Mouse (Mus musculus): ENCODE data around the gene Rrp36.

The Rrp36 gene

DNA sequence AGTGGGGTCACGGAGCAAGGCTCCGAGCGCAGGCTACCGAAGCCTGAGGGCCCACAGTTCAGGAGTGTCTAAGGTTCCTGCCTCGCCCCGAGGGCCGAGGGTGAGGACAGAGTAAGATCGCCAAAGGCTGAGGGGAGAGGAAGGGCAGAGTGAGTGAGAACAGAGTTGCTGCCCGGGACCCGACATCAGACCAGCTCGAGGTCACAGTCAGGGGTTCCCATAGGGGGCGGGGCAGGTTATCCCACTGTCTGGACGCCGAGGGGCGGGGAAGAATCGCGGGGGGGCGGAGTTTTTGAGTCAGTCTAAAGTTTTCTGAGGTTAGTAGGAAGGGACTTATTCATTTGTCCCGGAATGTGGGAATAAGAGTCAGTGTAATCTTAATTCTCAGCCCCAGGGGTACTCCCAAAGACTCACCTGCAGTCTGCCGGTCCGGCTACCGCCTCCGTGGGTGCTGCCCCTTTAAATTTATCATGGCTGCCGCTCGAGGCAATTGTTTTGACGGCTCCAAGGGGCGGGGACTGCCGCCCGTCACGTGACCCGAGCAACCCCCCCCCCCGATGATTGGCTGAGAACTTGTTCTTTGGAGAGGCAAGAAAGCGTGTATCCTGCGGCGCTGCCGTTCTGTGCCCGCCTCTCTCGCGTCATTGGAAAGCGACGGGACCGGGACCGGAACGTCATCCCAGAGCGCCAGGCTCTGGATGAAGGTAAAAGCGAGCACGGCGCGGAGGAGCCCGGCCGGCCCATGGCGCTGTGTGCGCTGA, 28.4 kb downstream of the Rrp36 start, which contains the start of the genes Klc4 and Mrpl2:
Klc4 (minus strand) TSS at position 462 of the 761 bp plus-strand sequence.
Mrpl2 (plus strand) TSS at position 669 of the 761 bp plus-strand sequence.
- DNase-seq: peak; percentile 100

DNA sequence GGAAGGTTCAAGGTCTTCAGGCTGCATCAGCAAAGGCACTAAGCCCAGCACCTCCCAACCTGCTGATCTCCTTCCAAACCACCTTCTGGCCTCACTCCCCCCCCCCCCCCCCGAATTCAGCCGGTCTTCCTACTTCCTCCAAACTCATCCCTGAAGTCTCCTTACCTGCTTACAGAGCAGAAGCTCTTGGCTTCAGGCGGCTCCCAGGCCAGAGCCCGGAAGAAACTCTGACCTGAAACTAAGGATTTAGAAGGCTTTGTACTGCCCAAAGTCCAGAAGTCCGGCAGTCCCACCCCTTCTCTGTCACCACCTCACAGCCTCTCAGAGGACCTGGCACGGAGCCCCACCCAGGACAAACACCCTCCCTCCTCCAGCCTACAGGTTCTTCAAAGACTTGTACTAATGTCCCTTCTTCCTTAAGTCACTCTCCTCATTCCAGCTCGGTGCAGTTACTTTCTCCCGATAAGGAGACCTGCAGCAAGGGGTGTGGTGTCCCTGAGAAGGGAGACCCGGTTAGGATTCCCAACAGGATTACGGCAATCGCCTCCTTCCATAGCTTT, 29.2 kb downstream of the Rrp36 start:
- peak; percentile 96 for DNase-seq

DNA sequence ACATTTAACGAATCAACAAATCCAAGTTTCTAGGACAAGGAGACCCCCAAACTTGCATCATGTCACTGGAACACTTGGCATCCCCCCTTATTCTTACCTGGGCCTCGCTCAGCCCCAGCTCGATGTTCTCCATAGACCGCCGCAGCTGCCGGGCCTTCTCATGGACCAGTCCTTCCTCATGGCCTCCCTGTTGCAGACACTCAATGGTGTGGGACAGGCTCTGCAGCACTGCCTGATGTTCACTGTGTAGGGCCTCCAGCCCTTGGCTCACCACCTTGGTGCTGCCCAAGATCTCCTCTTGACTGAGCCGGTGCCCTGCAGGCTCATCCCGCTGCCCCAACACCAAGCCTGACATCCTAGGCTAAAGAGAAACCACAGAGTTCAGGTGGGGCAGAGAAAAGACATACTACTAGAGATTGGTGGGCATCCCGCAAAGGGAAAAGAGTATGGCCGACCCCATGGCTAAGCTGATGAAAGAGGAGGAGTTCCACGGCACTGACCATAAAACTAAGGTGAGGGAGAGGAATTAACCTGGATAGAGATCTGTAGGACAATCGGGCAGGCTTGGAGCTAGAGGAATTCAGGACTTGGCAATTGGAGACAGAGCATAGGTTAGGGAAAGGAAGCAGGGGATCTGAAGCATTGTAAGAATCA, 29.9 kb downstream of the Rrp36 start:
- DNase-seq: peak; percentile 90

GRCm38 (mm10) chr17:46642060-46642459, 32.1 kb downstream of the Rrp36 start:
- peak; percentile 85 for DNase-seq

GRCm38 (mm10) chr17:46639929-46640328, 34.2 kb downstream of the Rrp36 start:
- DNase-seq: peak; percentile 91

- peak; percentile 96 for DNase-seq
These were observed 37.2 kb downstream of the Rrp36 start for GRCm38 (mm10) chr17:46636831-46637523.

DNA sequence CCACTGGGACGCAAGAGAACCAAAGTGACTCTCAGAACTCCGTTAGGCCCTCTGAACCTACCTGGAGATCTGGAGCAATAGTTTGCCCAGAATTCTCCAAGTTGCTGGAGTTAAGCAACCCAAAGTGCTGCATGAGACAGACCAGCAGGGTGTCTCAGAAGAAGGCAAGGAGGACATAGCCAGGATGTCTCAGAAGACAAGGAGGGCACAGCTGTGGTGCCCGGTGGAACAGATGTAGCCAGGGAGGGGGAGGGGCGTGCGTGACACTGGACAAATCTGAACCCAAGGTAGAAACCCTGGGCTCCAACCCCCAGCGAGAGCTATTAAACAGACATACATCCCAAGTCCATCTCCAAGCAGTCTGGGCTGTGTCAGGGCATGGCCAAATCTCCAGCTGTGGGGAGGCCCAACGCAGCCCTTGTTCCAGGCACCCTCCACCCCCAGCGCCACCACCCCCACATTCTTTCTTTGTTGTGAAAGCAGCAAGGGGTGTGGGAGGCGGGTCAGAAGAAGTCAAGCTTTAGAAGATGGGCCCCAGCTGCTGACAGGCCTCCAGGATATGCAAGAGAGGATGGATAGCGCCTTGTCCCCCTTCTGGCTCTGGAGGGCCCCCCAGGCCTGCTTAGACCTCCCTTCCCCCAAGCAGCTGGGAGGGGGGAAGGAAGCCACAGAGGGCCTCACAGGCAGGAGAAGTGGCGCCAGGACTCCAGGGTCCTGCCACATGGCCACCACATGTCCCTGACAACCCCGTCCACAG, 44.3 kb downstream of the Rrp36 start:
- peak; percentile 97 for DNase-seq

- peak; percentile 96 for DNase-seq
These were observed 45.1 kb downstream of the Rrp36 start, which contains the start of gene Ptk7 for GRCm38 (mm10) chr17:46628791-46629684. Gene Ptk7, minus strand, starts transcription at chr17:46629504.

GRCm38 (mm10) chr17:46628471-46628790, 45.7 kb downstream of the Rrp36 start:
- no peak for DNase-seq

DNA sequence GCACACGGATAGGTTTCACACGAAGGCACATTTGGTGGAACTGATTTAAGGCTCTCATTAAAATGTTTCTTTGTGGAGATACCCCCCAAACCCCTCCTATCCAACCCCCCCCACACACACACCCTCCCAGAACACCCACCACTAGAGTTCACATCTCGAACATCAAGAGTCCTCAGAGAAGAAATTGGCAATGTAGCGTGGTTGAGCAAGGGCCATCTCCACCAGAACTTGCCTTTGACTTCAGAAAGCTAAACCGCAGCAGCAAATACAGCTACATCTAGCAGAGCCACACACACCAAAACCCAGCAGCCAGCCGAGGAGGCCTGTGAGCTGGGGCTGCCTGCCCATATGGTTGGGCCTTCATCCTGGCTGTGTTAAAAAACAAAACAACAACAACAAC, 46.7 kb downstream of the Rrp36 start:
- DNase-seq: peak; percentile 84

DNA sequence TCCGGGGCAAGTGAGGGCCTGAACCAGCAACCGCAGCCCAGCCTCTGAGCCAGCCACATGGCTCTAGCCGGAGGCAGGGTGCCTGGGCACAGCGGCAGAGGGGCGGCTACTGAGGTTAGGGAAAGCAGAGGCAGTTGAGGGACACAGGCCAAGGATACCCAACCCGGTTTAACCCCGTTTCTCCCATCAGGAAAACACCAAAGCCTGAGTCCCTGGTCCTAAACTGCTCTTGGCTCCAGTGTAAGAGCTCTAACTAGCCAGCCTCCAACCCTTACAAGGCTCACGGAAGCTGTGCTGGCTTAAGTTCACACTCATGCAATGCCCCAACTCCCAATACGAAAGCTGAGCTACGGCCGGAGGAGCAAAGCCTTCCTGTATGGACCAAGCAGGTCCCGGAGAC, 49.6 kb downstream of the Rrp36 start:
- peak; percentile 93 for DNase-seq

DNA sequence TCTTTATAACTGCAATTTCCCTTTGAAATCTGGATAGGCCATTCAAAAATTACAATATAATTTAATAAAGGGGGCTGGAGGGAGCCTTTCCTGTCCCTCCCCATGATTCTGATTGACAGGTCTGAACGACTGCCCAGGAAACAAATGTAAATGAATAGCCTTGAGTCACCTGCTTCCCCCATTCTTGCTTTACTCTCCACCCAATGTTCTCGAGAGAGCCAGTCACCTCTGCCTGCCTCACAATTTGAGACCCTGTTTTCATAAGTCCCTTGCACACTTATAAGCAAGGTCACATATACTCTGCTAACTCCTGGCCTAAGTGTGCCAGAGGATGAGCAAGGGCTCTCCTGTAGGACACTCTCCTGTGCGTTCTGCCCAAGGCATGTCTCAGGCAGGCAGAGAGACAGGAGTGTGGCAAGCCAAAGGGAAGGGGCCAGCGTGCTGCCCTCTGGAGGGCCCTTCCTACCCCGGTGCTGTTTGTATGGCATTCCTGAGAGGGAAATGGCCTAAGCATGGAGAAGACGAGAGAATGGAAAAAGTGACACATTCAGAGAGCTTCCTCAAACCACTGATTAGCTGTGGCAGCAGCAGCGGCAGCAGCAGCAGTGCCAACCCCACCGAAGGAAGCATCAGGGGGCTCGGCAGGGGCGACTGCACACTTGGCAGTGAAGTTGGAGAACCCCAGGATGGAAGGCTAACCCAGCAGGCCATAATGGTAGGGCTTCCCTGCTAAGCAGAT, 50.2 kb downstream of the Rrp36 start:
- peak; percentile 95 for DNase-seq

- no peak for DNase-seq
These were observed 51.9 kb downstream of the Rrp36 start for GRCm38 (mm10) chr17:46622269-46622668.

GRCm38 (mm10) chr17:46621324-46621723, 52.8 kb downstream of the Rrp36 start:
- peak; percentile 95 for DNase-seq

DNA sequence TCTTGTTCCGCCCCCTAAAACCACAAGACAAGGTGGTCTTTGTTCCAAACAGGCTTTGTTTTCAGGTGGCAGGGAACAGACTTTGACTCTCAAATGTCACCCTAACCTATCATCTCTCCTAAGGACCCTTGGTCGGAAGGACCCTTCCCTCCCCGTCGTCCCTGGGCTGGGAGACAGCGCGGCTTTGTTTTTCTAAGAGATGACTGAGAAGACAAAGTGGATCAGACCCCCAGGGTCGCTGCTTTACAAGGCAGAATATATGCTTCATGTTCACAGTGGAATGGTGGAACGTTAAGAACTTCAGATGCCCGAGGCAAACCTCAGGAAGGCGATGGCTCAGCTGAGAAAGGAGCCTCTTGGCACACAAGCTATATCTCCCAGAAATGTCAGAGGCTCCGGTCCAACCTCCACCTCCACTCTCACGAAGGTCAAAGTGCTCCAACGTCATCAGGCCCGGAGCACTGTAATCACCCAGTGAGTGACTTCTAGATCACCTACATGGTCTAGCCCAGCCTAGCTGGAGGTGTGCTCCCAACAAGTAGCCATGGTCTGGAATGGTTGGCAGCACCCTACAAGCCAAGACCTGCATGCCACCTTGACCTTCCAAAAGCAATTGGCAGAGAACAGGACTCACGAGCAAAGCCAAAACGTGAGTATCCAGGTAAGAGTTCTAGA, 54.3 kb downstream of the Rrp36 start:
- DNase-seq: no peak

- DNase-seq: no peak
These were observed 55.1 kb downstream of the Rrp36 start for GRCm38 (mm10) chr17:46618769-46619682.

DNA sequence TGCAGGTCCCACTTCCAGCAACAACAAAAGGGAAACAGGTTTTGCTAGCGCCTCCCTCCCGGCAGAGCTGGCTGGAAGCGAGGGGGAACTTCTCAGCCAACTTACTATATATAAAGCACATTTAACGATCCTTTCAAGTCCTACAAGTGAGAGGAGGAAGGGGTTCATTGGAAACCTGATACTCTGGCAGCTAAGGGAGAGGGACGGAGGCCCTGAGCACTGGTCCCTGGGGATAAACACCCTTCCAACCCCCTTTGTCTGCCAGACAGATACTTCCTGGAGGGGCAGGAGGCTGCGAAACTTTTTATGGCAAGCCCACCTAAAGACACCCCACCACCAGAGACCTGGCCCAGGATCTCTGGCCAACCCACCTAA, 55.8 kb downstream of the Rrp36 start:
- no peak for DNase-seq

- no peak for DNase-seq
These were observed 56.4 kb downstream of the Rrp36 start for GRCm38 (mm10) chr17:46617799-46618198.
